Mouse (Mus musculus): ENCODE measurements around the gene Vmn1r22. TPM values are rescaled to one million over a fixed set of nuclear protein-coding genes. Genes with fewer than 3 reads are reported as not detected.
"Not testable (repeated sequence)": the region's sequence is repeated elsewhere in the genome, so short reads cannot be mapped to it uniquely, and the experiment has no call there.

Gene Vmn1r22
- not detected in 2 replicates for polyA plus RNA-seq (2016; fragmentation: Nextera tagmentation; extraction: Ambion mirVana)

DNA sequence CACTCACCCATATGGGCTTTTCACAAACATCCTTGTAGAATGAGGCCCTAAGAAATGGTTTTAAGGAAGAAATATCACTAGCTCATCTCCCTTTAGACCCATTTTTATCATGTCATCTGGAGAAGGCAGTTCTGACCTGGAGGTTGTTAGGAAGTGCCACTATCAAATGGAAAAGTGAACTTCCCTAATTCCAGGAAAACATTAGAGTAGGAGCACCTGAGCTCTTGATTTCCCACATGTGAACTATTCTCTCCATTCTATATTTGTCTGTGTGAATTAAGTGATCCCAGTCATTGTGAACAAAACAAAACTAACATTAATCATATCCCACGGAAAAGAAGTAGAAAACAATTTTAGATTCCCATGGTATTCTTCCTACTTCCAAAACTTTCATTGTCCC lies at the start of gene Vmn1r22:
Vmn1r22 (minus strand) TSS at position 101 of the 400 bp plus-strand sequence.
- H3K9ac ChIP-seq, result no peak within 1 kb of the TSS
- H3K27me3 ChIP-seq (replicated peaks), result no peaks in the 10 kb centered on the region
- no peaks in the 10 kb centered on the region for H3K4me1 ChIP-seq
- no peak within 1 kb of the TSS for H3K4me3 ChIP-seq
- no peak within 1 kb of the TSS for H3K4me2 ChIP-seq (replicated peaks)
- no peak for ATAC-seq (ENCODE audit: low FRiP score, low read depth)
- WGBS, result 86% methylated on average over 1 of the region's 1 CpGs
- no peaks in the 10 kb centered on the region for H3K9me3 ChIP-seq
- no peak within 1 kb of the TSS for H3K27ac ChIP-seq
- H3K36me3 ChIP-seq, result no peaks in the 10 kb centered on the region

DNA sequence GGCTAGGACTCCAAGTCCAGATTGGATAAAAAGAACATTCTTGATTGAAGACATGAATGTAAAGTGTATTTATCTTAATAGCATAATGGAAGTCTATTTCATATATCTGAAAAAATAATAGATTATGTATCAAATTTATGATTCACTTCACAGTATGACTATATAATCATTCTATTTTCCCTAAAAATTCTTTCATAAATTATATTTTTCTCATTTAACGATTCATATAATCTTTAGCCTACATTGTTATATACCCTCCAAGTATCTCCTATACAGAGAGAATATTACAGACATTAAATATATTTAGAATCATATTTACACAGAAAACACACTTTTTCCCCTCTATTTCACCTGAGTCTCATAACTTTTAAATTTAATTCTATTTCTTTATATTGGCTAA lies 18.9 kb upstream of the Vmn1r22 start, which contains the start of gene Vmn1r23:
Vmn1r23 (minus strand) TSS at position 101 of the 400 bp plus-strand sequence.
- ATAC-seq (ENCODE audit: low FRiP score, low read depth), result no peak
- H3K4me3 ChIP-seq, result no peak within 1 kb of the TSS
- H3K4me2 ChIP-seq (replicated peaks), result no peak within 1 kb of the TSS
- no peaks in the 10 kb centered on the region for H3K36me3 ChIP-seq
- H3K9me3 ChIP-seq, result no peaks in the 10 kb centered on the region
- no peak within 1 kb of the TSS for H3K9ac ChIP-seq
- H3K27me3 ChIP-seq (replicated peaks), result no peaks in the 10 kb centered on the region
- no peaks in the 10 kb centered on the region for H3K4me1 ChIP-seq
- no peak within 1 kb of the TSS for H3K27ac ChIP-seq
- WGBS, result 95% methylated on average over 1 of the region's 1 CpGs

DNA sequence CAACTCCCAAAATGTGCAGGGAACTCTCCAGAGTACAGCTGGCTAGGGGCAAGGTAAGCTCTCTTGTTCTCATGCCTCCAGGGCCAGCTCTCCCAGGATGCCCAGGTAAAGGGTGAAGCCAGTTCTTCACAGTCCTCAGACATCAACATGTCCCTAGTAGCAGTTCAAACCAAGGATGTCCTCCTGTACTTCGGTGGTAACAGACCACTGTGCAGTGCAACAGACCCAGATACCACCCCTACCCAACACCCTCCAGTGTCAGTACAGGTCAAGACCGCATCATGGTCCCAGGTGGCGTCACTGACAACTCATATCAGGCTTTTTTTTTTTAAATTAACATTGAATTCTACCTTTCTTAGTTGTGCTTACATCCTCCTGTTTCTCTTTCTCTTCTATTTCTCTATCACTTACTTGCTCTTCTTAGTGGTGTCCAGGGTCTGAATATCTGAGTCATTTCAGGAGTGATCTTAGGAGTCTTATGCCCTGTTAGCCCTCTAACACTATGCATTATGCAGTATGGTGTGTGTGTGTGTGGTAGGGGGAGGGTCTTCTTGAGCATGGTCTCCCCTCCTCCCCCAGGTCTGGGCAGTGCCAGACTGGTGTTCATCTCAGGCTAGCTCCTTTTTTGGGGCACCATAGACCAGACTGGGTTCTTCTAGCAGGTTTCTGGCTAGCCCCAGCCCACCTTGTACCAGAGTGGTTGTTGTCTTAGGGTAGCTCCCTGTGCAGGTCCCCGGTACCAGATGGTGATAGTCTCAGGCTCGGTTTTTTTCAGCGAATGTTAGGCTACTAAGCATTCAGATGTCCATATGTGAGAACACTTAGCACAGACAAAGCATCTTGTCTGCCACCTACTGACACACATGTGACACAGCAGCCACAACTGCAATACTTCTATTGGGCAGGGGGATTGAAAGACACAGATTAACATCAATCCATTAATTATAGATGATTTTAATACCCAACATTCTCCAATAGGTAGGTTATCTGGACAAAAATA lies 48.5 kb downstream of the Vmn1r22 start:
- H3K4me3 ChIP-seq, result no peak overlapping the region
- peak overlapping the region; percentile 36 for H3K4me2 ChIP-seq (replicated peaks)
- no peaks in the 10 kb centered on the region for H3K27me3 ChIP-seq (replicated peaks)
- no peak overlapping the region for H3K27ac ChIP-seq
- no peaks in the 10 kb centered on the region for H3K9me3 ChIP-seq
- no peak overlapping the region for H3K9ac ChIP-seq
- H3K36me3 ChIP-seq, result no peaks in the 10 kb centered on the region
- 50% methylated on average over 6 of the region's 6 CpGs for WGBS
- no peaks in the 10 kb centered on the region for H3K4me1 ChIP-seq
- ATAC-seq (ENCODE audit: low FRiP score, low read depth), result peak; percentile 91

DNA sequence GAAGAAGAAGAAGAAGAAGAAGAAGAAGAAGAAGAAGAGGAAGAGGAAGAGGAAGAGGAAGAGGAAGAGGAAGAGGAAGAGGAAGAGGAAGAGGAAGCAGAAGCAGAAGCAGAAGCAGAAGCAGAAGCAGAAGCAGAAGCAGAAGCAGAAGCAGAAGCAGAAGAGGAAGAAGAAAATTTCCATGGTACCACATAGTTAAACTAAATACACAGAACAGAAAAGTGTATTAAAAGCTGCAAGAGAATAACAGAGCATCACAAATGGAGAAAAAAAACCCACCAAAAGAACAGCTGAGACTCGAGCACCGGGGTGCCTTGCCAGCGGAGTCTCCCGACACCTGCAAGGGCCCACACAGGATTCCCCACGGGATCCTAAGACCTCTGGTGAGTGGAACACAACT lies 56.7 kb downstream of the Vmn1r22 start:
- not testable (repeated sequence) for ATAC-seq (ENCODE audit: low FRiP score, low read depth); H3K27me3 ChIP-seq (replicated peaks); H3K9me3 ChIP-seq; H3K4me1 ChIP-seq; H3K4me3 ChIP-seq; H3K36me3 ChIP-seq; H3K27ac ChIP-seq; H3K9ac ChIP-seq; H3K4me2 ChIP-seq (replicated peaks)
- 91% methylated on average over 5 of the region's 5 CpGs for WGBS

DNA sequence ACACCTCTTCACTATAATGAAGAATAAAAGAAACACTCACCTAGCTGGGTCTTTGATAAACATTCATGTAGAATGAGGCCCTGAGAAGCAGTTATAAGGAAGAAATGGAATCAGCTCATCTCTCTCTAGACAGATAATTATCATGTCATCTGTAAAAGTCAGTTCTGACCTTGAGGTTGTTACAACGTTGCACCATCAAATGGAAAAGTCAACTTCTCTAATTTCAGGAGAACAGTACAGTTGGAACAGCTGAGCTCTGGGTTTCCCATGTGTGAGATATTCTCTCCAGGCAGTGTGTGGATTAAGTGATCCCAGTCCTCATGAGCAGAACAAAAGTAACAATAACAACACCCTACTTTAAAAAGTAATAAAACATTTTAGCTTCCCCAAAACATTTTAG lies 57.5 kb downstream of the Vmn1r22 start, which contains the start of gene Vmn1r21:
Vmn1r21 (minus strand) TSS at position 58 of the 400 bp plus-strand sequence.
- 66% methylated on average over 1 of the region's 1 CpGs for WGBS
- Histone ChIP-seq H3K36me3 (no peaks in the 10 kb centered on the region), H3K27me3 (replicated peaks) (no peaks in the 10 kb centered on the region), H3K27ac (no peak within 1 kb of the TSS), H3K4me3 (no peak within 1 kb of the TSS), H3K4me1 (no peaks in the 10 kb centered on the region), H3K9ac (no peak within 1 kb of the TSS), H3K9me3 (no peaks in the 10 kb centered on the region), H3K4me2 (replicated peaks) (no peak within 1 kb of the TSS)
- ATAC-seq (ENCODE audit: low FRiP score, low read depth), result no peak

Other genes starting within 250 kb of the Vmn1r22 start
- gene Pyurf, start 215.9 kb downstream of the Vmn1r22 start, polyA plus RNA-seq (2016; fragmentation: Nextera tagmentation; extraction: Ambion mirVana), result 16.4 and 17.2 TPM in 2 replicates
- gene Lancl2, start 205.5 kb downstream of the Vmn1r22 start, polyA plus RNA-seq (2016; fragmentation: Nextera tagmentation; extraction: Ambion mirVana), result 49.3 and 55.9 TPM in 2 replicates
- gene Vopp1, start 82.9 kb downstream of the Vmn1r22 start, polyA plus RNA-seq (2016; fragmentation: Nextera tagmentation; extraction: Ambion mirVana), result 111 and 116 TPM in 2 replicates
- gene Vmn1r21, start 57.7 kb downstream of the Vmn1r22 start, polyA plus RNA-seq (2016; fragmentation: Nextera tagmentation; extraction: Ambion mirVana), result not detected in 2 replicates
- not detected in 2 replicates for gene Vmn1r23, start 18.8 kb upstream of the Vmn1r22 start, polyA plus RNA-seq (2016; fragmentation: Nextera tagmentation; extraction: Ambion mirVana)
- gene Vmn1r24, start 53.5 kb upstream of the Vmn1r22 start, polyA plus RNA-seq (2016; fragmentation: Nextera tagmentation; extraction: Ambion mirVana), result not detected in 2 replicates
- not detected in 2 replicates for gene Vmn1r25, start 72.8 kb upstream of the Vmn1r22 start, polyA plus RNA-seq (2016; fragmentation: Nextera tagmentation; extraction: Ambion mirVana)
- not detected in 2 replicates for gene Vmn1r26, start 107.1 kb upstream of the Vmn1r22 start, polyA plus RNA-seq (2016; fragmentation: Nextera tagmentation; extraction: Ambion mirVana)

All from neural tube, embryonic 12.5 days (tissue).